20 mouse cellular contexts compared by ENCODE assay signal in genomic region chr13:62968223-62968622, GRCm38 (mm10). TPM values are rescaled to one million over a fixed set of nuclear protein-coding genes. Genes with fewer than 3 reads are reported as not detected.
DNase-seq lines count a peak whose midpoint lies in the region; ATAC-seq lines count a peak whose summit lies in the region.
"Had no signal": no experiment of that assay in that cellular context is flagged by ENCODE, and none has a peak within 500 bp of the region (broad histone marks: within the 10 kb centered on the region; RNA-seq: fewer than 3 reads in every experiment).

No protein-coding gene starts in this region.

- H3K9ac ChIP-seq in kidney, embryonic 15.5 days = no peak overlapping the region
- no peak overlapping the region for H3K9ac ChIP-seq in kidney, embryonic 16.5 days (replicated peaks; ENCODE audit: low read length)
- H3K9ac ChIP-seq: embryonic facial prominence, embryonic 13.5 days; forebrain, embryonic 12.5 days; heart, embryonic 15.5 days had no signal

- no peaks in the 10 kb centered on the region for H3K36me3 ChIP-seq in kidney, embryonic 15.5 days
- H3K36me3 ChIP-seq in kidney, embryonic 16.5 days (ENCODE audit: insufficient read depth, low read length) = no peaks in the 10 kb centered on the region
- H3K36me3 ChIP-seq: embryonic facial prominence, embryonic 13.5 days; forebrain, embryonic 12.5 days; heart, embryonic 15.5 days had no signal

- DNase-seq in kidney, adult 11 months = peak; percentile 56
- peak; percentile 67 for DNase-seq in kidney, adult 9 months
- DNase-seq in R1 (ENCODE audit: low read depth, low spot score) = peak; percentile 28
- peak; percentile 54 to 68 for DNase-seq in kidney, postnatal 36 days
- DNase-seq in right cerebral cortex, postnatal 14 days = no peak
- DNase-seq: adrenal gland, postnatal 14 days; cerebellum, adult 11-12 months; cerebellum, adult 9-10 months; cerebellum, postnatal 25 days; gastrocnemius, postnatal 10 days; heart, adult 2 months had no signal

- no peaks in the 10 kb centered on the region for H3K27me3 ChIP-seq in kidney, embryonic 15.5 days
- H3K27me3 ChIP-seq in kidney, embryonic 16.5 days (ENCODE audit: insufficient read depth, low read length) = no peaks in the 10 kb centered on the region
- H3K27me3 ChIP-seq: embryonic facial prominence, embryonic 13.5 days; forebrain, embryonic 12.5 days; heart, embryonic 15.5 days had no signal

- H3K4me2 ChIP-seq in kidney, embryonic 15.5 days = no peak overlapping the region
- no peak overlapping the region for H3K4me2 ChIP-seq in kidney, embryonic 16.5 days (replicated peaks; ENCODE audit: low read depth, low read length)
- H3K4me2 ChIP-seq: embryonic facial prominence, embryonic 13.5 days; forebrain, embryonic 12.5 days; heart, embryonic 11.5 days; heart, embryonic 15.5 days had no signal

- H3K27ac ChIP-seq in kidney, embryonic 15.5 days = no peak overlapping the region
- no peak overlapping the region for H3K27ac ChIP-seq in kidney, embryonic 16.5 days (ENCODE audit: low read length)
- H3K27ac ChIP-seq: embryonic facial prominence, embryonic 13.5 days; forebrain, embryonic 12.5 days; heart, adult 2 months; heart, embryonic 15.5 days; hindbrain, embryonic 10.5 days had no signal

- no peak overlapping the region for H3K4me3 ChIP-seq in kidney, embryonic 15.5 days (replicated peaks)
- H3K4me3 ChIP-seq in kidney, embryonic 16.5 days (ENCODE audit: low read length) = no peak overlapping the region
- H3K4me3 ChIP-seq: embryonic facial prominence, embryonic 13.5 days; forebrain, embryonic 12.5 days; heart, adult 2 months; heart, embryonic 15.5 days; hindbrain, embryonic 10.5 days had no signal

- H3K4me1 ChIP-seq in kidney, embryonic 15.5 days = peaks cover 9% of the 10 kb centered on the region; the same call in 1 of the 2 replicates
- H3K4me1 ChIP-seq in kidney, embryonic 16.5 days (ENCODE audit: insufficient read depth, low read length) = peaks cover 5% of the 10 kb centered on the region; the same call in 1 of the 2 replicates

- H3K9me3 ChIP-seq in kidney, embryonic 15.5 days (replicated peaks) = no peaks in the 10 kb centered on the region
- no peaks in the 10 kb centered on the region for H3K9me3 ChIP-seq in kidney, embryonic 16.5 days (ENCODE audit: low read length)
- H3K9me3 ChIP-seq: embryonic facial prominence, embryonic 13.5 days; forebrain, embryonic 12.5 days; heart, embryonic 15.5 days; hindbrain, embryonic 10.5 days had no signal

- ATAC-seq in kidney, embryonic 15.5 days (replicated peaks; ENCODE audit: low FRiP score) = no peak
- no peak for ATAC-seq in kidney, embryonic 16.5 days (ENCODE audit: low FRiP score, low TSS enrichment)
- ATAC-seq: activated CD4-positive, CD25-positive, alpha-beta regulatory T cell, adult 4 months; forebrain, embryonic 16.5 days had no signal

- 85% methylated on average over 12 of the region's 12 CpGs for WGBS in kidney, embryonic 15.5 days
- 86% methylated on average over 12 of the region's 12 CpGs for WGBS in kidney, embryonic 16.5 days

RNA-seq across cellular contexts. Expression of gene 2010111I01Rik, which starts 3.5 kb away (rescaled TPM):
- polyA plus RNA-seq in kidney, embryonic 15.5 days (2015; fragmentation: Nextera tagmentation; extraction: Ambion mirVana) = 128 TPM in 2 replicates
- polyA plus RNA-seq in kidney, embryonic 16.5 days (2015; fragmentation: Nextera tagmentation; extraction: Ambion mirVana) = 146 and 147 TPM in 2 replicates
